Mouse (Mus musculus): ENCODE measurements around the gene Arhgap15.

DNA sequence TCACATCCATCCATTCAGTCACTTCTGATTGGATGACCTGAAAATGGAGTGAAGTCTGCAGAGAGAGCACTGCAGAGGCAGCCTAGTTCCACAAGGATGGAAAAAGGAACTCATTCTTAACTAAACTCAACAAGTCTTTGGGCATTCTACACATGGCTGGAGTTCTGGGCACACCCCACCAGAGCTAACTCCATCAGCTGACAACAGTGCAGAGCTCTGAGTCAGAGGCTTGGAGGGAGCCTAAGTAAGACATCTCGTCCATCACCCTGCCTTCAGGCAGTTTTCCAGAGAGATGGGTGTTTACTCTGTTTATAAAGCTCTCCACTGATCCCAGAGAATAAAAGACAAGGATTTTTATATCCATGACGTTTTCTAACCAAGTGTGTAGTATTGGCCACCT, 696.3 kb downstream of the Arhgap15 start:
- TF ChIP-seq CTCF (IDR thresholded peaks at IDR 0.05; ENCODE audit: extremely low read depth, insufficient read length, insufficient replicate concordance, low read depth, low read length) (no peak), POLR2A (IDR thresholded peaks at IDR 0.05; ENCODE audit: low read depth, low read length) (no peak)

All from small intestine, adult 2 months (tissue).